Mouse (Mus musculus): ENCODE measurements around the gene Ndufaf7.

DNA sequence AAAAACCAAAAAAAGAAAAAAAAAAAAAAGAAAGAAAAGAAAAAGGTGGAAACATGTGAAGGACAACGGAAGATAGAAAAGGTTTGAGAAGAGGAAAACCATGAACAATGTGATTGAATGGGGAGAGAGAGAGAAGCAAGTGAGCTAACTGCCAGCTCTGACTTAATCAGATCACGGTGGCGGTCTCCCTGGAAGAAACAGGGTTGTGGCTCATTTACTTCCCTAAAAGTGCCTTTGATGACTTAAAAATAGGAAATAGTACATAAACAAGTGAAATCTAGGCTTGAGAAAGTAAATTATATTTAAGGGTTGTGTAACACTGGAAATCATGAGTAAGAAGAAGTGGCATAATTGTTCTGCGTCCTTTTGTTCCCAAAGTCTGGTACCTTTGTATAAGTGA is 2.0 kb downstream of the Ndufaf7 start:
- TF ChIP-seq CTCF (IDR thresholded peaks at IDR 0.05; ENCODE audit: low read depth, low read length), result no peak
- no peak for TF ChIP-seq POLR2A (IDR thresholded peaks at IDR 0.05; ENCODE audit: borderline replicate concordance, low read depth, low read length)

Data from bone marrow macrophage, adult 2 months (primary cell).